Mouse (Mus musculus) myocyte (in vitro differentiated cells): ENCODE data around the gene B2m.

Experiments used
- MAX ChIP-seq: IDR thresholded peaks from one replicate; pipeline ENCODE4 v1.6.1; 2011; ENCODE audit warnings: low read depth, mild to moderate bottlenecking, control low read depth
- REST ChIP-seq: IDR thresholded peaks from one replicate; pipeline ENCODE4 v1.6.1; 2011; ENCODE audit warnings: mild to moderate bottlenecking, control low read depth, moderate library complexity; ENCODE audit not compliant: insufficient read depth, insufficient read length
- TCF3 ChIP-seq: IDR thresholded peaks from one replicate; pipeline ENCODE4 v1.6.1; 2011; ENCODE audit warnings: low read depth, control low read depth; ENCODE audit not compliant: insufficient read length
- USF1 ChIP-seq: IDR thresholded peaks from one replicate; pipeline ENCODE4 v1.6.1; 2011; ENCODE audit warnings: low read depth, mild to moderate bottlenecking, control low read depth, moderate library complexity

GRCm38 (mm10) chr2:122159667-122160066, 12.2 kb downstream of the B2m start:
- TF ChIP-seq REST (no peak), MAX (no peak), USF1 (no peak), TCF3 (no peak)
